ENCODE assay signal across 10 mouse cellular contexts in the genomic region with DNA sequence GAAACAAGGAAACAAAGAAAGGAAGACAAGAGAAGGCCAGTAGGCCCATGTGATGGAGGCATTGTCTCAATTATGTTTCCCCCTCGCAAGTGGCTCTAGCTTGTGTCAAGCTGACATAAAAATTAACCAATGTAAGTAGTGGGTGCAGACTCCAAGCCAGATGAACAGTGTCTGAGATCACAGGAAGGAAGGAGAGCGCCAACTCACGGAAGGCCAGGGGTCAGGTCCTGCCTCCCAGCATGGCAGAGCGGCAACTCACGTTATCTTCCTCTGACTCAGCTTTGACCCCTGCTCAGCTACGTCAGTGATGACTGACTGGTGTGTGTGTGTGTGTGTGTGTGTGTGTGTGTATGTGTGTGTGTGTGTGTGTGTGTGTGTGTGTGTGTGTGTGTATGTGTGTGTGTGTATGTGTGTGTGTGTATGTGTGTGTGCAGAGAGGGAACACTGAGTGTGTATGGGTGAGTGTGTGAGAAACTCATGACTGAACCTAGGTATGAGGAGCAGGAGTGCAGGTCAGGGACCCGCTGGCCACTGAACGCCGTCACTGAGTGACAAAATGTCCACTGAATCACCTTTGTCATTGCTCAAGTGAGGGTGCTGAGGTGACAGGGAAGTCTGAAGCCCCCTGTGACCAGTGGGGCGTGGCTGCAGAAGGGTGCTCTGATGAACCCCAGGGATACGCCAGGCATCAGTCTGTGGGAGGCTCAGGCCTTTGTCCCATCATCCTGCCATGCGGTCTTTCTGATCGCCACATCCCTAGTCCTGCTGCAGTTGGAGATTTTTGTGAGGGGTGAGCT. TPM values are rescaled to one million over a fixed set of nuclear protein-coding genes. Genes with fewer than 3 reads are reported as not detected.
DNase-seq lines count a peak whose midpoint lies in the region; ATAC-seq and TF ChIP-seq lines count a peak whose summit lies in the region.
"Had no signal": no experiment of that assay in that cellular context is flagged by ENCODE, and none has a peak within 500 bp of the region (broad histone marks: within the 10 kb centered on the region; RNA-seq: fewer than 3 reads in every experiment).

No protein-coding gene starts in this region.

- no peak for TF ChIP-seq EP300 in MEL (IDR thresholded peaks at IDR 0.05; ENCODE audit: low read depth in 1 of 2, low read length in 2 of 2)

- H3K36me3 ChIP-seq in MEL (ENCODE audit: control insufficient read depth in 1 of 2, insufficient read depth in 2 of 2, low read length in 2 of 2) = no peaks in the 10 kb centered on the region; a peak in 1 of 4 replicates
- peaks cover 7% of the 10 kb centered on the region; the same call in 1 of the 2 replicates for H3K36me3 ChIP-seq in heart, embryonic 13.5 days
- H3K36me3 ChIP-seq in liver, embryonic 11.5 days (ENCODE audit: control insufficient read depth, insufficient read depth, low read length) = no peaks in the 10 kb centered on the region
- H3K36me3 ChIP-seq: hindbrain, embryonic 15.5 days; midbrain, embryonic 12.5 days had no signal

- peak; percentile 0 to 7 for DNase-seq in cerebellum, adult 2 months
- no peak for DNase-seq in cerebellum, postnatal 4 days (ENCODE audit: low spot score in 2 of 2)
- DNase-seq in layer of hippocampus, adult 9-11 months = peak; percentile 1
- no peak for DNase-seq in layer of hippocampus, adult 9-10 months (ENCODE audit: low spot score)
- DNase-seq in MEL (ENCODE audit: low read depth, low spot score) = peak; percentile 54
- no peak for DNase-seq in liver, embryonic 11.5 days (ENCODE audit: low spot score)

- peak overlapping the region; percentile 36 for H3K9ac ChIP-seq in MEL (ENCODE audit: control insufficient read depth, low read depth, low read length, poor library complexity, severe bottlenecking)
- H3K9ac ChIP-seq in heart, embryonic 13.5 days = no peak overlapping the region
- H3K9ac ChIP-seq in liver, embryonic 11.5 days (ENCODE audit: low read depth, low read length) = no peak overlapping the region
- H3K9ac ChIP-seq: hindbrain, embryonic 15.5 days; midbrain, embryonic 12.5 days had no signal

- no peak for TF ChIP-seq POLR2A in cerebellum, adult 2 months (IDR thresholded peaks at IDR 0.05; ENCODE audit: borderline replicate concordance, insufficient read depth, low read length)
- TF ChIP-seq POLR2A in MEL (IDR thresholded peaks at IDR 0.05; ENCODE audit: control insufficient read depth in 1 of 2, insufficient read depth in 1 of 2, low read depth in 1 of 2, low read length in 2 of 2, poor library complexity in 1 of 2) = no peak

- peak; percentile 70; the same call in 1 of the 2 replicates for ATAC-seq in heart, embryonic 13.5 days (ENCODE audit: extremely low read depth, insufficient number of reproducible peaks, low FRiP score, low TSS enrichment)
- peak; percentile 44; the same call in 1 of the 2 replicates for ATAC-seq in liver, embryonic 11.5 days (replicated peaks; ENCODE audit: low FRiP score)
- no peak for ATAC-seq in megakaryocyte-erythroid progenitor cell, adult 5-6 weeks (replicated peaks; ENCODE audit: low FRiP score, low TSS enrichment, poor library complexity, severe bottlenecking)

- H3K27ac ChIP-seq in cerebellum, adult 2 months (ENCODE audit: insufficient read depth, low read length) = no peak overlapping the region
- peak overlapping the region; percentile 22; the same call in 1 of the 2 replicates for H3K27ac ChIP-seq in MEL (ENCODE audit: control insufficient read depth, low read depth, low read length)
- peak overlapping the region; percentile 48; the same call in 1 of the 2 replicates for H3K27ac ChIP-seq in heart, embryonic 13.5 days (replicated peaks)
- peak overlapping the region; percentile 66 for H3K27ac ChIP-seq in liver, embryonic 11.5 days (ENCODE audit: low read depth, low read length)
- H3K27ac ChIP-seq: hindbrain, embryonic 15.5 days; midbrain, embryonic 12.5 days had no signal

- no peak for TF ChIP-seq CTCF in cerebellum, adult 2 months (IDR thresholded peaks at IDR 0.05; ENCODE audit: borderline replicate concordance, insufficient read depth, low read depth, low read length)
- TF ChIP-seq CTCF in MEL (IDR thresholded peaks at IDR 0.05 in 2 of 3, conservative IDR thresholded peaks at IDR 0.05 in 1 of 3; ENCODE audit: control insufficient read depth in 1 of 3, insufficient read depth in 1 of 3, low read depth in 2 of 3, low read length in 3 of 3, poor library complexity in 1 of 3, severe bottlenecking in 1 of 3) = no peak

- H3K4me2 ChIP-seq in heart, embryonic 13.5 days = peak overlapping the region; percentile 25; the same call in 1 of the 2 replicates
- peak overlapping the region; percentile 47 for H3K4me2 ChIP-seq in liver, embryonic 11.5 days
- H3K4me2 ChIP-seq: hindbrain, embryonic 15.5 days had no signal

- no peaks in the 10 kb centered on the region for H3K9me3 ChIP-seq in MEL (replicated peaks; ENCODE audit: insufficient read depth, low read length)
- no peaks in the 10 kb centered on the region for H3K9me3 ChIP-seq in heart, embryonic 13.5 days
- no peaks in the 10 kb centered on the region for H3K9me3 ChIP-seq in liver, embryonic 11.5 days (ENCODE audit: control insufficient read depth, low read length)
- H3K9me3 ChIP-seq: hindbrain, embryonic 15.5 days; midbrain, embryonic 12.5 days had no signal

- peaks cover 7% of the 10 kb centered on the region; the same call in 1 of the 2 replicates for H3K4me1 ChIP-seq in cerebellum, adult 2 months (ENCODE audit: control insufficient read depth, insufficient read depth, low read length)
- H3K4me1 ChIP-seq in MEL (ENCODE audit: control insufficient read depth in 1 of 2, insufficient read depth in 2 of 2, low read length in 2 of 2) = peaks cover 0 to 15% of the 10 kb centered on the region in 2 experiments; a peak in 2 of 4 replicates
- H3K4me1 ChIP-seq in heart, embryonic 13.5 days = peaks cover 33% of the 10 kb centered on the region
- H3K4me1 ChIP-seq in liver, embryonic 11.5 days (replicated peaks; ENCODE audit: control insufficient read depth, insufficient read depth, low read length) = peaks cover 28% of the 10 kb centered on the region
- H3K4me1 ChIP-seq: hindbrain, embryonic 15.5 days had no signal

- 88% methylated on average over 13 of the region's 13 CpGs for WGBS in cerebellum, adult 2 months
- WGBS in heart, embryonic 13.5 days = 61% methylated on average over 13 of the region's 13 CpGs
- 58% methylated on average over 13 of the region's 13 CpGs for WGBS in liver, embryonic 11.5 days

- no peak for TF ChIP-seq RAD21 in MEL (IDR thresholded peaks at IDR 0.05; ENCODE audit: low read depth, low read length)

- no peaks in the 10 kb centered on the region for H3K27me3 ChIP-seq in cerebellum, adult 2 months (ENCODE audit: control insufficient read depth, insufficient read depth, low read length)
- H3K27me3 ChIP-seq in MEL (ENCODE audit: control insufficient read depth in 1 of 2, insufficient read depth in 2 of 2, low read length in 2 of 2) = no peaks in the 10 kb centered on the region
- H3K27me3 ChIP-seq in heart, embryonic 13.5 days (replicated peaks) = no peaks in the 10 kb centered on the region
- no peaks in the 10 kb centered on the region for H3K27me3 ChIP-seq in liver, embryonic 11.5 days (replicated peaks; ENCODE audit: control insufficient read depth, insufficient read depth, low read length)
- H3K27me3 ChIP-seq: hindbrain, embryonic 15.5 days had no signal

- no peaks in the 10 kb centered on the region for H3K79me2 ChIP-seq in MEL (ENCODE audit: control insufficient read depth, insufficient read depth, low read length, poor library complexity)

- H3K4me3 ChIP-seq in cerebellum, adult 2 months (replicated peaks; ENCODE audit: insufficient read depth, low read depth, low read length) = no peak overlapping the region
- H3K4me3 ChIP-seq in MEL (ENCODE audit: control insufficient read depth in 1 of 2, insufficient read depth in 1 of 2, low read depth in 2 of 2, low read length in 2 of 2) = peak overlapping the region in 1 of 2 experiments; percentile 16; a peak in 1 of 4 replicates
- no peak overlapping the region for H3K4me3 ChIP-seq in heart, embryonic 13.5 days
- H3K4me3 ChIP-seq in liver, embryonic 11.5 days (ENCODE audit: low read depth, low read length) = no peak overlapping the region
- H3K4me3 ChIP-seq: hindbrain, embryonic 15.5 days; midbrain, embryonic 12.5 days had no signal

TF ChIP-seq in MEL, 35 proteins besides CTCF, POLR2A, EP300 and RAD21:
- 0 out of 2 replicates have a peak, but pooled peaks have one; percentile 1 for TF ChIP-seq ZNF384 (IDR thresholded peaks at IDR 0.05; ENCODE audit: low read depth, low read length)
- no peak for TF ChIP-seq SMC3 (IDR thresholded peaks at IDR 0.05; ENCODE audit: low read depth, low read length)
- no peak for TF ChIP-seq ETS1 (IDR thresholded peaks at IDR 0.05; ENCODE audit: low read depth, low read length)
- no peak for TF ChIP-seq POLR2AphosphoS2 (IDR thresholded peaks at IDR 0.05; ENCODE audit: low read length)
- TF ChIP-seq GABPA (IDR thresholded peaks at IDR 0.05; ENCODE audit: low read depth, low read length) = no peak
- no peak for TF ChIP-seq TAL1 (IDR thresholded peaks at IDR 0.05; ENCODE audit: low read length)
- TF ChIP-seq MAX (IDR thresholded peaks at IDR 0.05; ENCODE audit: low read length) = no peak
- no peak for TF ChIP-seq E2F4 (IDR thresholded peaks at IDR 0.05; ENCODE audit: borderline replicate concordance, low read depth, low read length)

RNA-seq across cellular contexts. Expression of gene Ptgis, which starts 53.1 kb away (rescaled TPM):
- polyA plus RNA-seq in cerebellum, adult 2 months (2012; rRNA removed) = 1.8 and 2.0 TPM in 2 replicates
- total RNA-seq in MEL (2012; rRNA removed) = 7.3 and 7.6 TPM in 2 replicates
- polyA plus RNA-seq in MEL (2012; ENCODE audit: insufficient read depth in 1 of 2, insufficient read length in 2 of 2, low read depth in 1 of 2, low replicate concordance in 2 of 2, missing spikeins in 1 of 2) = 10 to 100 TPM in 1 of 2 experiments, not detected in 1; 12.7 TPM
- 21.6 and 21.8 TPM in 2 replicates for polyA plus RNA-seq in heart, embryonic 13.5 days (2015; fragmentation: Nextera tagmentation; extraction: Ambion mirVana)
- 7.4 and 7.7 TPM in 2 replicates for polyA plus RNA-seq in liver, embryonic 11.5 days (2014; fragmentation: Nextera tagmentation; extraction: Ambion mirVana)
- not detected in 2 replicates for total RNA-seq in megakaryocyte-erythroid progenitor cell, adult 5-6 weeks (2014; fragmentation: Nextera tagmentation)
- not detected in 2 replicates for total RNA-seq in megakaryocyte-erythroid progenitor cell, adult 5-6 weeks (2017)

RNA-seq across cellular contexts. Expression of gene B4galt5, which starts 55.5 kb away (rescaled TPM):
- polyA plus RNA-seq in cerebellum, adult 2 months (2012; rRNA removed) = 53.5 and 59.4 TPM in 2 replicates
- total RNA-seq in MEL (2012; rRNA removed) = 4.6 TPM in 2 replicates
- polyA plus RNA-seq in MEL (2012; ENCODE audit: insufficient read depth in 1 of 2, insufficient read length in 2 of 2, low read depth in 1 of 2, low replicate concordance in 2 of 2, missing spikeins in 1 of 2) = 10 to 100 TPM in 1 of 2 experiments, 1 to 10 TPM in 1; 6.5 to 34.4 TPM
- polyA plus RNA-seq in heart, embryonic 13.5 days (2015; fragmentation: Nextera tagmentation; extraction: Ambion mirVana) = 8.8 and 9.7 TPM in 2 replicates
- 8.0 and 11.8 TPM in 2 replicates for polyA plus RNA-seq in liver, embryonic 11.5 days (2014; fragmentation: Nextera tagmentation; extraction: Ambion mirVana)
- 2.1 TPM in 1 of 2 replicates, not detected in the other for total RNA-seq in megakaryocyte-erythroid progenitor cell, adult 5-6 weeks (2014; fragmentation: Nextera tagmentation)
- total RNA-seq in megakaryocyte-erythroid progenitor cell, adult 5-6 weeks (2017) = 0.80 and 20.1 TPM in 2 replicates

Comparison
In these comparisons a context has a peak if more than half of its experiments do, and no peak if none do; other contexts are left out.
1. DNase-seq: peak in cerebellum, adult 2 months (2 of 2), layer of hippocampus, adult 9-11 months (single experiment) and MEL (single experiment); none in cerebellum, postnatal 4 days (0 of 2), layer of hippocampus, adult 9-10 months (single experiment) and liver, embryonic 11.5 days (single experiment).